Mouse (Mus musculus) layer of hippocampus, adult 11-12 months (tissue): ENCODE results near the gene Alox12b.

ENCODE experiments used
- DNase-seq: peaks from one replicate; pipeline ENCODE4 v3.0.0; 2022; ENCODE audit warnings: low spot score

The Alox12b gene

DNA sequence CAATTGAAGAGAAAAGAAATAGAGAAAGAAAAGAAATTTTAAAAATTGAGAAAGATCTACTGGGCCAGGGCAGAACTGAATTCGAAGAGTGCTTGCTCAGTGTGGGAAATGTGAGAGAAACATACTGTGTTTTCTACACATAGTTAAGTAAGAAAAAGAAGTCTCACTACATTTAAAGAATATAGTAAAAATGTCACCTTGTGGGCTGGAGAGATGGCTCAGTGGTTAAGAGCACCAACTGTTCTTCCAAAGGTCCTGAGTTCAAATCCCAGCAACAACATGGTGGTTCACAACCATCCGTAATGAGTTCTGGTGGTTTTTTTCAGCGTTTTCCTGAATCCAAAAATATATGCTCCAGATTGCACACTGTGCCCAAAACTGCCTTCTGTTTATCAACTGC is 21.7 kb downstream of the Alox12b start:
- no peak for DNase-seq

- DNase-seq, result no peak
Observed at GRCm38 (mm10) chr11:69179512-69179911, 22.7 kb downstream of the Alox12b start.

GRCm38 (mm10) chr11:69180120-69180519 is 23.3 kb downstream of the Alox12b start:
- DNase-seq, result no peak

- no peak for DNase-seq
Observed at GRCm38 (mm10) chr11:69185031-69185430, 28.2 kb downstream of the Alox12b start.

DNA sequence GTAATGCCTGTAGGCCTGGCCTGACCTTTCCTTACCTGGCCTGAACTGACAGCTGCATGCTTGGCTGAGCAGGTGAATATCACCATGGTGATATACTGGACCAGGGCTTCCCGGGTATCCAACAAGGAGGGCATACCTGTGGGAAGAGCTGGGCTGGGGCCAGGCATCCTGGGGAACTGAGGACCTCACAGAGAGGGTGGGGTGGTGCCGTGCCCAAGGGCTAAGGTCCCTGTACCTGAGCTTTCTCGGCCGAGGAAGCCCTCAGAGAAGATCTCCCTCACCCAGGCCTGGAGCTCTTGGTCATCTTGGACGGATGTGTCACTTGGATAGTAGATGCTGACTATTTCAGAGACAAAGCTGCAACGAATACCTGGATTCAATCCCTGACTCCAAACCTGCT is 29.1 kb downstream of the Alox12b start:
- DNase-seq, result no peak

DNA sequence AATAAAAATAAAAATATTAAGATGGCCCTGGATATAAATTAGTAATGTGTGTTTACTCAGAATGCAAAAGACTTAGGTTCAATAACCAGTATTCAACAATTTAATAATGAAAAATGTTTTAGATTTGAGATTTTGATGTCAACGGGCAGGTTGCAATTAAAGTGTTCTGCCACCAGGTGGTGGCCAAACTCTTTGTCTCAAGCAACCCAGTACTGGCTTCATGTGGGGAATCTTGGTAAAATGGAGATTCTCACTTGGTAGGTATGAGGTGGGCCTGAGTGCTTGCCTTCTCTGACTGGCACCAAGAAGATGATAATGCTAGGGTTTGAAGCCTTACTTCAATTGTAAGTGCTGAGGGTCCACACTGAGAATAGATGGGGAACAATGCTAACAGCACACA is 36.1 kb downstream of the Alox12b start:
- peak; percentile 33 for DNase-seq

- DNase-seq, result no peak
Observed at GRCm38 (mm10) chr11:69196766-69197165, 40.0 kb downstream of the Alox12b start.

GRCm38 (mm10) chr11:69197194-69197593 is 40.4 kb downstream of the Alox12b start:
- no peak for DNase-seq

DNA sequence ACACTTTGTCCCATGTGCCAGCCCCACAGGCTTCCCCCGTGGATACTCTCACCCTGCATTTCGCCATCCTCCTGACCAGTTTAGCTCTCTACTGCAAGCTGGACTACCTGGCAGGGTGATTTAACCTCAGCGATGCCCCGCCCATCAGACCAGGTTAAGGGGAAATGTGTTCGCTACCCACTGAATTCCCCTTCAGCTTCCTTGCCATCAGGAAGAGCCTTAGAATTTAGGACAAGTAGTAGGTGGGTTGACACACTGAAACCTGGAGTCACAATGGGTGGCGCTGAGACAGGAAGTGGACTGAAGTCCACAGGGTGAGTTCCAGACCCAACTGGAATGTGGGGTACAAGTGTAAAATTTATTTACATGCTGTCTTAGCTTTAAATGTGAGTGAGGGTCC is 41.0 kb downstream of the Alox12b start, which contains the start of gene Alox8:
Gene Alox8, minus strand, starts transcription at position 101 of the 400 bp plus-strand sequence.
- no peak for DNase-seq

DNA sequence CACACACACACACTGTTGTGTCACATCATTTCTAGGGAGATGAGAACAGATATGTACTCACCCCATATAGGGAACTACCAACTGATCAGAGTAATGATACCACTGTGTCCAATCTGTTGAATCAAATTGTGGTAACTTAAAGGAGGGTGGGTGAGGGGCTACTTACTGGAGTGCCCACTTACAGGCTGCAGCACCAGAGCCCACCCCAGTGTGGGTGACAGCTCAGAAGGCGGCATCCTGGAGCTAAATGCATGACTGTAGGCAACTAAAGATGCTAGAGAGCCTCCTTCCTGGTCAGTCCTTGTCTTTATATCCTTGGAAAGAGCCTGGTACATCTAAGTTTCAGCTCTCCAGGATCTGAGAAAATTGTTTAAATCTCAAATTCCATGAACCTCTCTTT is 42.5 kb downstream of the Alox12b start:
- DNase-seq, result no peak

- DNase-seq, result no peak
Observed at GRCm38 (mm10) chr11:69200231-69200630, 43.4 kb downstream of the Alox12b start.

- no peak for DNase-seq
Observed at GRCm38 (mm10) chr11:69202469-69203230, 45.9 kb downstream of the Alox12b start.

DNA sequence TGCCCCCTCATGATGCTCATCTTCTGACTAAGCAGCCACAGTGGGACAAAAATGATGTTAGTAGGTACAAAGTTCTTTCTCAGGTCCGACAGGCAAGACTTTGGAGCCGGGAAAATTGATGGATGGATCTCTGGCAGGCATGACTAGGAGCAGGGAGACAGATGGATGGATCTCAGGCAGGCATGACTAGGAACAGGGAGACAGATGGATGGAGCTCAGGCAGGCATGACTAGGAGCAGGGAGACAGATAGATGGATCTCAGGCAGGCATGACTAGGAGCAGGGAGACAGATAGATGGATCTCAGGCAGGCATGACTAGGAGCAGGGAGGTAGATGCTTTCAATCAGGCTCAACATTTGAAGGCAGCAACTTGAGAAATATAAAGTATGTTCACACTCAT is 54.6 kb downstream of the Alox12b start:
- DNase-seq, result peak; percentile 67

DNA sequence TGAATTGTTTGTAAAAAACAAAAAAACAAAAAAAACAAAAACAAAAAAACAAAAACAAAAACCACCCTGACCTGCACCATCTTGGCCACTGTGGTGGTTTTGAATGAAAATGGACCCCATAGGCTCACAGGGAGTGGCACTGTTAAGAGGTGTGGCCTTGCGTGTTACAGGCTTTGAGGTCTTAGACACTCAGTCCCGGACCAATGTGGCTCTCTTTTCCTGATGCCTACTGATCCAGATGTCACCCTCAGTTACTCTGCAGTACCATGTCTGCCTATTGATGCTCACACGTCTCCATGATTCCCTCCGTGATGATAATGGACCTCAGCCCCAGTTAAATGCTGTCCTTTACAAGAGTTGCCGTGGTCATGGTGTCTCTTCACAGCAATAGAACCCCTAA is 60.6 kb downstream of the Alox12b start:
- no peak for DNase-seq

DNA sequence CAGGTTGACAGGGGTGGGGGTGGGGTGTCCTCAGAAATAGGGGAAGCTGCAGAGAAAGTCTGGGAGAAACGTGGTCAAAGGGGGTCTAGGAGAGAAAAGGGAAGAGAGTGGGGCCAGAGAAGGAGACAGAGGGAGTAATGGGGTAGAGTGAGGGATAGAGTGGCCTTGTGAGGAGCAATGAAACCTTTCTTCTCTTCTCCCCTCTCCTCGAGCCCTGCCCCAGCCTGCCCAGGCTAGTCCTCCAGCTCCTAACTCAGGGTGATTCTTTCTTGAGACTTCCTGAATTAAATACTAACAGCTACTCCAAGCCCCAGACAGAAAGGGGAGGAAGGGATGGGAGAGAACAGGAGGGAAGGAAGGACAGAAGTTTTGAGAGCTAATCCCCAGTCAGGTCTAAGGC is 61.9 kb downstream of the Alox12b start:
- no peak for DNase-seq
